Mouse (Mus musculus): ENCODE measurements at regions not wholly inside any gene's neighbourhood (a gene's known extent, or its start where the extent isn't known, plus 50 kb on each side); places are given as distances from the start of the nearest gene placed in this dataset.
"Not testable (repeated sequence)": the region's sequence is repeated elsewhere in the genome, so short reads cannot be mapped to it uniquely, and the experiment has no call there.

DNA sequence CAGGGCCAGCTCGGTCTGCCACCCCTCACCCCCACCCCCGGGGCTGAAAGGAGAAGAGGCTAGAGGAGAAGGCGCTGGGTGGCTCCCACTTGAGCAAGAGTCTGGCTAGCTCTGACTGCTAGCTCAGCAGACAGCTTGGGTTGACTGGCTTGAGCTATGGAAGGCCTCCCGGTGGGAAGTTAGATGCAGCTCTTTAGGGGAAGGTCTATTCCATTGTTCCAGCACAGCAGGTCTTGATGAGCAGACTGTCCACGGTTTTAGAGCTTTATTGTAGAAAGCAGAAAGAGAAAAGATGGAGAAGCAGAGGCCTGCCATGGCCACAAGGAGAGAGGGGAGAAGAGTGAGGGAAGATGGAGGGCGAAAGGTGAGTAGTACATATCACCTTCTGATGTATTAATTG, 190.9 kb upstream of the Col8a1 start:
- Histone ChIP-seq H3K27me3 (ENCODE audit: control insufficient read depth, insufficient read depth, low read length) (no peaks in the 10 kb centered on the region), H3K27ac (replicated peaks; ENCODE audit: low read depth, low read length) (no peak overlapping the region), H3K9me3 (ENCODE audit: control insufficient read depth, low read length) (no peaks in the 10 kb centered on the region), H3K9ac (replicated peaks; ENCODE audit: low read length) (no peak overlapping the region), H3K4me1 (ENCODE audit: control insufficient read depth, insufficient read depth, low read length) (no peaks in the 10 kb centered on the region), H3K4me2 (ENCODE audit: low read length) (no peak overlapping the region), H3K36me3 (ENCODE audit: control insufficient read depth, insufficient read depth, low read length) (no peaks in the 10 kb centered on the region), H3K4me3 (replicated peaks; ENCODE audit: low read depth, low read length) (no peak overlapping the region)
- 27% methylated on average over 6 of the region's 6 CpGs for WGBS
- DNase-seq: no peak
- ATAC-seq (ENCODE audit: low FRiP score, low TSS enrichment): no peak

DNA sequence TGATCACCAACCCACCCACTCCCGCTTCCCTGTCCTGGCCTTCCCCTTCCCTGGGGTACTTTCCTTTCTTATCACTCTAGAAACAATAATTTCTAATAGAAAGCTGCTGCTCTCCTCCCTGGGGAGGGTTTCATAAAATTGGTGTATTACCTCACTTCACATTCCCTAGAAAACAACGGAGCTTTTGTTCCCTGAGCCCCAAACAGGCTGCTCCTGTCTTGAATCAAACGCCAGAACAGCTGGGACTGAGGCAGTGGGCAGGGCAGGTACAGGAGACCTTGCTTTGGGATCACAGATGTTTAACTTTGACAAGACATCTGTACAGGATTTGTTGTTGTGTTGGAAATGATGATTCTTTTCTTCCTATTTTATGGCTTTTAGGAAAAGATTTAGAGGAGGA, 192.8 kb upstream of the Col8a1 start:
- Histone ChIP-seq H3K27me3 (ENCODE audit: control insufficient read depth, insufficient read depth, low read length) (no peaks in the 10 kb centered on the region), H3K4me3 (replicated peaks; ENCODE audit: low read depth, low read length) (no peak overlapping the region), H3K4me2 (ENCODE audit: low read length) (no peak overlapping the region), H3K4me1 (ENCODE audit: control insufficient read depth, insufficient read depth, low read length) (no peaks in the 10 kb centered on the region), H3K9ac (replicated peaks; ENCODE audit: low read length) (no peak overlapping the region), H3K27ac (replicated peaks; ENCODE audit: low read depth, low read length) (no peak overlapping the region), H3K36me3 (ENCODE audit: control insufficient read depth, insufficient read depth, low read length) (no peaks in the 10 kb centered on the region), H3K9me3 (ENCODE audit: control insufficient read depth, low read length) (no peaks in the 10 kb centered on the region)
- WGBS: 49% methylated on average over 3 of the region's 3 CpGs
- ATAC-seq (ENCODE audit: low FRiP score, low TSS enrichment) (no peak), DNase-seq (no peak)

DNA sequence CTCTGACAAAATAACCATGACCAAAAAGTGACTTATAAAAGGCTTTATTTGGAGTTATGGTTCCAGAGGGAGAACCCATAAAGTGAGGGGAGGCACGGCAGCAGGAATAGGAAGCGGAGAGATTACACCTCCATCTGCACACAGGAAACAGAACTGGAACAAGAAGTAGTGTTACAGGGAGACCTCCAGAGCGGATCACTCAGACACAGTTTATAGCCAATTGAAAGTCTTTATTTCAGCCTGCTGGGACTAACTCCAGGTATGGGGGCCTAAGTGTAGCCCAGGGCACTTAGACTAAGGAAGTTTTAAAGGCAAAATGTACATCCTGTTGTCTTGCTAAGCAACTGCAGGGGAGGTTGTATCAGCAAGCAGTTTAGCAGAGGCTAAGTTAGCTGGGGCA, 195.1 kb upstream of the Col8a1 start:
- DNase-seq (no peak), ATAC-seq (ENCODE audit: low FRiP score, low TSS enrichment) (no peak)
- Histone ChIP-seq H3K4me1 (ENCODE audit: control insufficient read depth, insufficient read depth, low read length) (no peaks in the 10 kb centered on the region), H3K9me3 (ENCODE audit: control insufficient read depth, low read length) (no peaks in the 10 kb centered on the region), H3K4me3 (replicated peaks; ENCODE audit: low read depth, low read length) (no peak overlapping the region), H3K27me3 (ENCODE audit: control insufficient read depth, insufficient read depth, low read length) (no peaks in the 10 kb centered on the region), H3K36me3 (ENCODE audit: control insufficient read depth, insufficient read depth, low read length) (no peaks in the 10 kb centered on the region), H3K27ac (replicated peaks; ENCODE audit: low read depth, low read length) (no peak overlapping the region), H3K9ac (replicated peaks; ENCODE audit: low read length) (no peak overlapping the region), H3K4me2 (ENCODE audit: low read length) (no peak overlapping the region)
- 91% methylated on average over 3 of the region's 3 CpGs for WGBS

DNA sequence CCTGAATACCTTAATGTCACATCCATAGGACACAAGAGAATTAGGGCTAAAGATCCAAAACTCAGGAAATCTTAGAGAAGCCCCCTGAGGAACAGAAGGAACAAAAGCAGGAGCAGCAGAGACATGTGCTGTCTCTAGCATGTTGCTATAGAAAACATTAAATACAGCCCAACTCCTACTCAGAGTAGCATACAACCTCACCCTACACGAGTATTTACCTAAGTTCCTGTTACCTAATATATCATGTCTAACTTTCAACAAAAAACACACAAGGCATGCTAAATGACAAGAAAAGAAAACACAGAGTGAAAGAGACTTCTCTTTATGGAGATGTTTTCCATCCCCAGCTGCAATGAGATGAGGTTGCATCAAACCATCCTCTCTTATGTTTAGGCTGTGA, 216.4 kb upstream of the Col8a1 start:
- DNase-seq: no peak
- Histone ChIP-seq H3K27ac (replicated peaks; ENCODE audit: low read depth, low read length) (no peak overlapping the region), H3K4me3 (replicated peaks; ENCODE audit: low read depth, low read length) (no peak overlapping the region), H3K4me1 (ENCODE audit: control insufficient read depth, insufficient read depth, low read length) (no peaks in the 10 kb centered on the region), H3K36me3 (ENCODE audit: control insufficient read depth, insufficient read depth, low read length) (no peaks in the 10 kb centered on the region), H3K9ac (replicated peaks; ENCODE audit: low read length) (no peak overlapping the region), H3K4me2 (ENCODE audit: low read length) (no peak overlapping the region), H3K27me3 (ENCODE audit: control insufficient read depth, insufficient read depth, low read length) (no peaks in the 10 kb centered on the region), H3K9me3 (ENCODE audit: control insufficient read depth, low read length) (no peaks in the 10 kb centered on the region)
- ATAC-seq (ENCODE audit: low FRiP score, low TSS enrichment): no peak
- 81% methylated on average over 1 of the region's 1 CpGs for WGBS

DNA sequence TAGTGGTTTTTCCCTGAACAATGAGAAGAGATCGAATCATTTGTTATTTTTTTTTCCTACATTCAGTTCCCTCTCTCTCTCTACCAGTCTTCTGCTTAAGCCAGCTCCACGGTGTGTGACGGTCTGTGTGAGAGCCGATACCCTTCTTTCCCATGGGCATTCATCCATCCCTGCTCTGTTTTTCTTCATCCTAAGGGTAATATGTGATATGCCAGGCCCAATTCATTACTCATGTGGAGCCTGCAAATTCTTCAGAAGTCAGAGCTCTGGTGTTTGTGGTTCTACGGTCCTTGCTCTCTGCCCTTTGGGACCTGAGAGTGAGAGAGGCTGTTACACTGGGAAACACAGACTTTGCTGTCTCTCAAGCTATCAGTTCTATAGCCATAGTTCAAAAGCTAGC, 229.6 kb upstream of the Col8a1 start:
- Histone ChIP-seq H3K4me1 (ENCODE audit: control insufficient read depth, insufficient read depth, low read length) (no peaks in the 10 kb centered on the region), H3K9ac (replicated peaks; ENCODE audit: low read length) (no peak overlapping the region), H3K4me3 (replicated peaks; ENCODE audit: low read depth, low read length) (no peak overlapping the region), H3K27ac (replicated peaks; ENCODE audit: low read depth, low read length) (no peak overlapping the region), H3K4me2 (ENCODE audit: low read length) (no peak overlapping the region), H3K9me3 (ENCODE audit: control insufficient read depth, low read length) (no peaks in the 10 kb centered on the region), H3K27me3 (ENCODE audit: control insufficient read depth, insufficient read depth, low read length) (no peaks in the 10 kb centered on the region), H3K36me3 (ENCODE audit: control insufficient read depth, insufficient read depth, low read length) (no peaks in the 10 kb centered on the region)
- ATAC-seq (ENCODE audit: low FRiP score, low TSS enrichment) (no peak), DNase-seq (no peak)
- 74% methylated on average over 5 of the region's 5 CpGs for WGBS

DNA sequence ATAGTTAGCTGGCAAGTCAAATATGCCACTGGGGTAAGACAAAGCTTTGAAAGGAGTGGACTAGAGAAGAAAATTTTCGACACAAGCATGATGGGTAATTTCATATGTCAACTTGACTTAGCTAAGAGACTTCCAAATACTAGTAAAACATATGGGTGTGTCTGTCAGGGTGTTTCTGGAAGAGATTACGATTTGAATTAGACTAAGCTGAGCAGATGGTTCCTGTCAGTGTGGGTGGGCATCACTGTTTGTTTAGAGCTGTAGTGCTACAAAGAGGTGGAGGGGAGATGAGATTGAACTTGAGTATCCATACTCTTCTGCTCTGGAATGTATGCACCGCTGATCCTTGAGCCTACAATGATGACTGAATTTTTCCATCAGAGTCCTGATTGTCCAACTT, 251.2 kb upstream of the Col8a1 start:
- H3K27me3 ChIP-seq (ENCODE audit: control insufficient read depth, insufficient read depth, low read length): no peaks in the 10 kb centered on the region
- no peak overlapping the region for H3K4me2 ChIP-seq (ENCODE audit: low read length)
- no peaks in the 10 kb centered on the region for H3K9me3 ChIP-seq (ENCODE audit: control insufficient read depth, low read length)
- H3K27ac ChIP-seq (replicated peaks; ENCODE audit: low read depth, low read length): no peak overlapping the region
- no peak overlapping the region for H3K4me3 ChIP-seq (replicated peaks; ENCODE audit: low read depth, low read length)
- H3K36me3 ChIP-seq (ENCODE audit: control insufficient read depth, insufficient read depth, low read length): no peaks in the 10 kb centered on the region
- ATAC-seq (ENCODE audit: low FRiP score, low TSS enrichment) (no peak), DNase-seq (no peak)
- WGBS: 79% methylated on average over 3 of the region's 3 CpGs
- no peaks in the 10 kb centered on the region for H3K4me1 ChIP-seq (ENCODE audit: control insufficient read depth, insufficient read depth, low read length)
- no peak overlapping the region for H3K9ac ChIP-seq (replicated peaks; ENCODE audit: low read length)

DNA sequence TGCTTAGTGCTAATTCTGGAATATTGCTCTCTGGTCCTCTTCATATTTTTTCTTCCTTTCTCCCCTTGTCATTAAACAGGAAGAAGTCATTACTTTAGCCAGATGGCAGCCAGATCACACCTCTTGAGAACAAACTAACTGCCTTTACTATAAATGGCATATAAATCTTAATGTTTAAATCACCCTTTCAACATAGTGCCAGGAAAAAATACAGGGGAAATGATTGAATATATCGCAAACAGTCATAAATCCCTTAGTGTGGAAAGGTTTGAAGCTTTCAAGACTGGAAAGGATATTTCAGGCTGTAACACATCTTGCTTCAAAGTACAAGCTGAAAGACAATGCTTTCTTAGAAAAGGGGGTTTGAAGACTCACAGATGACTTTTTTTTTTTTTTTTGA, 259.0 kb upstream of the Col8a1 start:
- H3K4me2 ChIP-seq (ENCODE audit: low read length): no peak overlapping the region
- no peak for DNase-seq
- 91% methylated on average over 1 of the region's 1 CpGs for WGBS
- ATAC-seq (ENCODE audit: low FRiP score, low TSS enrichment): no peak
- H3K4me3 ChIP-seq (replicated peaks; ENCODE audit: low read depth, low read length): no peak overlapping the region
- no peak overlapping the region for H3K27ac ChIP-seq (replicated peaks; ENCODE audit: low read depth, low read length)
- H3K36me3 ChIP-seq (ENCODE audit: control insufficient read depth, insufficient read depth, low read length): no peaks in the 10 kb centered on the region
- no peaks in the 10 kb centered on the region for H3K4me1 ChIP-seq (ENCODE audit: control insufficient read depth, insufficient read depth, low read length)
- no peaks in the 10 kb centered on the region for H3K9me3 ChIP-seq (ENCODE audit: control insufficient read depth, low read length)
- no peaks in the 10 kb centered on the region for H3K27me3 ChIP-seq (ENCODE audit: control insufficient read depth, insufficient read depth, low read length)
- no peak overlapping the region for H3K9ac ChIP-seq (replicated peaks; ENCODE audit: low read length)

DNA sequence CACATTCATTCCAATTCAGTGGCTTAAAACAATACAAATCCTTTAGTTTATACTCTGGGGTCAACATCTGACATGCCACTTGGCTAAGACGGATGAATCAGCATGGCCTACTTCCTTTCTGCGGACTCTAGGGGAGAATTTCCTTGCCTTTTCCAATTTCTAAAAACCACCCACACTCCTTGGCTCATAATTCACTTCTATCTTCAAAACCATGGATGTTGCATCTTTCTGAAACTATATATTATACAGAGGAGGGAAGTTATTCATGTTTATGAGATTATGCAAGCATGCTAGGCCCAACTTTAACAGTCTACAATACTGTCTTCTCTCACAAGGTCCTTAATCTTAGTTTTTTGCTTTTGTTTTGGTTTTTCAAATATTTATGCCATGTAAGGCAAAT, 273.0 kb upstream of the Col8a1 start:
- Histone ChIP-seq H3K4me2 (ENCODE audit: low read length) (no peak overlapping the region), H3K9ac (replicated peaks; ENCODE audit: low read length) (no peak overlapping the region), H3K27me3 (ENCODE audit: control insufficient read depth, insufficient read depth, low read length) (no peaks in the 10 kb centered on the region), H3K27ac (replicated peaks; ENCODE audit: low read depth, low read length) (no peak overlapping the region), H3K9me3 (ENCODE audit: control insufficient read depth, low read length) (no peaks in the 10 kb centered on the region), H3K4me1 (ENCODE audit: control insufficient read depth, insufficient read depth, low read length) (no peaks in the 10 kb centered on the region), H3K36me3 (ENCODE audit: control insufficient read depth, insufficient read depth, low read length) (no peaks in the 10 kb centered on the region), H3K4me3 (replicated peaks; ENCODE audit: low read depth, low read length) (no peak overlapping the region)
- ATAC-seq (ENCODE audit: low FRiP score, low TSS enrichment) (no peak), DNase-seq (no peak)
- 92% methylated on average over 2 of the region's 2 CpGs for WGBS

DNA sequence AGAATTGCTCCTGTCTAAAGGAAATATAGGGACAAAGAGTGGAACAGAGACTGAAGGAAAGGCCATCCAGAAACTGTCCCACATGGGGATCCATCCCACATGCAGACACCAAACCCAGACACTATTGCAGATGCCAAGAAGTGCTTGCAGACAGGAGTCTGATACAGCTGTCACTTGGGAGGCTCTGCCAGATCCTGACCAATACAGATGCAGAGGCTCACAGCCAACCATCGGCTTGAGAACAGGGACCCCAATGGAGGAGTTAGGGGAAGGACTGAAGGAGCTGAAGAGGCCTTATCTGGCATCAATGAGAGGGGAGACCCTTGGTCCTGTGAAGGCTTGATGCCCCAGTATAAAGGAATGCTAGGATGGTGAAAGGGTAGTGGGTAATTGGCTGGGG, 274.0 kb upstream of the Col8a1 start:
- not testable (repeated sequence) for H3K4me1 ChIP-seq (ENCODE audit: control insufficient read depth, insufficient read depth, low read length); H3K27me3 ChIP-seq (ENCODE audit: control insufficient read depth, insufficient read depth, low read length); H3K27ac ChIP-seq (replicated peaks; ENCODE audit: low read depth, low read length); H3K4me3 ChIP-seq (replicated peaks; ENCODE audit: low read depth, low read length); ATAC-seq (ENCODE audit: low FRiP score, low TSS enrichment); H3K4me2 ChIP-seq (ENCODE audit: low read length); H3K36me3 ChIP-seq (ENCODE audit: control insufficient read depth, insufficient read depth, low read length); H3K9me3 ChIP-seq (ENCODE audit: control insufficient read depth, low read length); DNase-seq; H3K9ac ChIP-seq (replicated peaks; ENCODE audit: low read length)
- WGBS: 84% methylated on average over 1 of the region's 1 CpGs
